8 mouse cellular contexts compared by ENCODE assay signal in genomic region chr19:9135512-9136331, GRCm38 (mm10). TPM values are rescaled to one million over a fixed set of nuclear protein-coding genes. Genes with fewer than 3 reads are reported as not detected.
A peak's percentile ranks its signal among the peaks of the same experiment; 100 is the strongest.
DNase-seq lines count a peak whose midpoint lies in the region; ATAC-seq and TF ChIP-seq lines count a peak whose summit lies in the region.

TSS of gene Asrgl1 (minus strand) at chr19:9135636.

- ATAC-seq in Patski = peak; percentile 97
- peak; percentile 97 for ATAC-seq in hindbrain, embryonic 12.5 days (ENCODE audit: low FRiP score)

- POLR2A ChIA-PET in Patski (lab: Charles Lee) = no interaction called here

- DNase-seq in Patski (ENCODE audit: low read depth, low spot score) = no peak
- DNase-seq in cerebellum, postnatal 10 days = peak; percentile 94 to 97
- peak; percentile 86 to 89 for DNase-seq in frontal cortex, postnatal 10 days (ENCODE audit: low spot score in 2 of 2)
- peak; percentile 89 to 94 for DNase-seq in layer of hippocampus, postnatal 14 days (ENCODE audit: low spot score in 2 of 2)
- peak; percentile 95 for DNase-seq in lung, postnatal 10 days
- DNase-seq in ovary, postnatal 14 days (ENCODE audit: low spot score) = peak; percentile 86
- peak; percentile 88 to 95 for DNase-seq in thymus, postnatal 10 days (ENCODE audit: low spot score in 2 of 2)

- WGBS in hindbrain, embryonic 12.5 days = 11% methylated on average over 31 of the region's 31 CpGs

- H3K4me2 ChIP-seq in hindbrain, embryonic 12.5 days (replicated peaks) = peak within 1 kb of the TSS; percentile 94

- in situ Hi-C loops in Patski (cut with MboI; ENCODE audit: low pct_unique_long_range_greater_than_20kb) = no loop called here

- H3K27ac ChIP-seq in hindbrain, embryonic 12.5 days = peak within 1 kb of the TSS; percentile 19; the same call in 1 of the 2 replicates

- H3K27me3 ChIP-seq in Patski = peaks cover 35% of the 10 kb centered on the region
- H3K27me3 ChIP-seq in hindbrain, embryonic 12.5 days = no peaks in the 10 kb centered on the region

- H3K36me3 ChIP-seq in hindbrain, embryonic 12.5 days = no peaks in the 10 kb centered on the region

- H3K9ac ChIP-seq in hindbrain, embryonic 12.5 days = peak within 1 kb of the TSS; percentile 78

- CTCF ChIA-PET in Patski (lab: Charles Lee) = no interaction called here

- no peak for TF ChIP-seq CTCF in Patski (IDR thresholded peaks at IDR 0.05)

- H3K4me1 ChIP-seq in hindbrain, embryonic 12.5 days = peaks cover 9% of the 10 kb centered on the region; the same call in 1 of the 2 replicates

- no peaks in the 10 kb centered on the region for H3K9me3 ChIP-seq in hindbrain, embryonic 12.5 days (replicated peaks)

- H3K4me3 ChIP-seq in hindbrain, embryonic 12.5 days = peak within 1 kb of the TSS; percentile 65

RNA-seq across cellular contexts. Expression of gene Asrgl1, which starts in this region (rescaled TPM):
- 9.5 TPM for polyA plus RNA-seq in Patski (2021)
- 16.8 and 18.0 TPM in 2 replicates for polyA plus RNA-seq in hindbrain, embryonic 12.5 days (2016; fragmentation: Nextera tagmentation; extraction: Ambion mirVana)
- total RNA-seq in layer of hippocampus, postnatal 14 days (2021) = 100 to 1,000 TPM; 134 to 142 TPM
